Mouse (Mus musculus) liver, embryonic 12.5 days (tissue): ENCODE results near the gene Ninj2. TPM values are rescaled to one million over a fixed set of nuclear protein-coding genes. Genes with fewer than 3 reads are reported as not detected.

Experiments
- ATAC-seq: fragments of 200-750 bp; cut with Nextera tagmentation; 2 replicates; pipeline ENCODE4 v1.8.0; 2017; ENCODE audit warnings: moderate number of reproducible peaks, mild to moderate bottlenecking, moderate library complexity
- H3K27ac ChIP-seq: fragments of 300-500 bp; sonication (generic); 2 replicates; pipeline ENCODE4 v1.5.1; 2016; ENCODE audit warnings: mild to moderate bottlenecking
- H3K27me3 ChIP-seq: fragments of 300-500 bp; sonication (generic); replicated peaks from 2 replicates; pipeline ENCODE4 v1.6.1; 2016; ENCODE audit warnings: mild to moderate bottlenecking, moderate library complexity
- H3K36me3 ChIP-seq: fragments of 300-500 bp; sonication (generic); 2 replicates; pipeline ENCODE4 v1.6.1; 2016; ENCODE audit warnings: mild to moderate bottlenecking, moderate library complexity
- H3K4me1 ChIP-seq: fragments of 300-500 bp; sonication (generic); 2 replicates; pipeline ENCODE4 v1.6.1; 2016
- H3K4me2 ChIP-seq: fragments of 300-500 bp; sonication (generic); 2 replicates; pipeline ENCODE4 v1.6.1; 2016; ENCODE audit warnings: mild to moderate bottlenecking, moderate library complexity
- H3K4me3 ChIP-seq: fragments of 300-500 bp; sonication (generic); 2 replicates; pipeline ENCODE4 v1.5.1; 2016; ENCODE audit warnings: mild to moderate bottlenecking, moderate library complexity
- H3K9ac ChIP-seq: fragments of 300-500 bp; sonication (generic); 2 replicates; pipeline ENCODE4 v1.6.1; 2016; ENCODE audit warnings: mild to moderate bottlenecking, moderate library complexity
- H3K9me3 ChIP-seq: fragments of 300-500 bp; sonication (generic); replicated peaks from 2 replicates; pipeline ENCODE4 v1.6.1; 2016; ENCODE audit warnings: mild to moderate bottlenecking, moderate library complexity
- WGBS: fragments of 180-500 bp; shearing (Covaris S2); methylation state at CpG from one replicate; pipeline ENCODE4 v1.1.7; 2016; ENCODE audit not compliant: insufficient replicate concordance; 5-methylcytosine and 5-hydroxymethylcytosine counted together
- polyA plus RNA-seq: library from polyadenylated mRNA; unstranded; fragments of >200 nt; fragmentation: Nextera tagmentation; extraction: Ambion mirVana; gene quantifications from 2 replicates; pipeline ENCODE4 v1.2.1, GENCODE M21; 2016

Ninj2 gene
- polyA plus RNA-seq, 1 experiment from 2014 or later: not detected

DNA sequence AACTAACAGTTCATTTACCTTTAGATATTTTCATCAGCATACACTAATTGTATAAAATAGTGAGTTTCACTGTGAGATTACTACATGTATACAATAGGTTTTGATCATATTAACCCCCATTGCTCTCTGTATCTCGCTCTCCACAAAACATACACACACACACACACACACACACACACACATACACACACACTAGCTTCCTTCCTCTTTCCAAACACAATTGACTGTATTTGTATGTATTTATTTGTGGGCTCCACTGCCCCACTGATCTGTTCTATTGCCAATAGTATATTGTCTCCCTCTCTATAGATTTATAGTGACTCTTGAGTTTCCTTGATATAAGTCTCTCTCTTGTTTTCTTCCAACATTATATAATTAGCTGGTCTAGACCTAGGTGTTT, 2.4 kb downstream of the Ninj2 start:
- Histone ChIP-seq H3K9me3 (no peaks in the 10 kb centered on the region), H3K4me3 (no peak overlapping the region)
- 82% methylated on average over 1 of the region's 1 CpGs for WGBS

GRCm38 (mm10) chr6:120099392-120099791, 6.2 kb downstream of the Ninj2 start:
- Histone ChIP-seq H3K4me3 (no peak overlapping the region), H3K4me2 (no peak overlapping the region), H3K4me1 (peaks cover 6% of the 10 kb centered on the region; the same call in 1 of the 2 replicates), H3K9me3 (no peaks in the 10 kb centered on the region), H3K36me3 (no peaks in the 10 kb centered on the region), H3K27me3 (no peaks in the 10 kb centered on the region), H3K27ac (no peak overlapping the region), H3K9ac (no peak overlapping the region)
- 72% methylated on average over 5 of the region's 5 CpGs for whole genome bisulfite sequencing
- no peak for ATAC-seq

More for the DNA sequence above, 2.4 kb downstream of the Ninj2 start:
- H3K4me1 ChIP-seq: no peaks in the 10 kb centered on the region
- ATAC-seq: no peak
- H3K36me3 ChIP-seq: no peaks in the 10 kb centered on the region
- no peak overlapping the region for H3K9ac ChIP-seq
- H3K27me3 ChIP-seq: no peaks in the 10 kb centered on the region
- no peak overlapping the region for H3K4me2 ChIP-seq
- no peak overlapping the region for H3K27ac ChIP-seq

DNA sequence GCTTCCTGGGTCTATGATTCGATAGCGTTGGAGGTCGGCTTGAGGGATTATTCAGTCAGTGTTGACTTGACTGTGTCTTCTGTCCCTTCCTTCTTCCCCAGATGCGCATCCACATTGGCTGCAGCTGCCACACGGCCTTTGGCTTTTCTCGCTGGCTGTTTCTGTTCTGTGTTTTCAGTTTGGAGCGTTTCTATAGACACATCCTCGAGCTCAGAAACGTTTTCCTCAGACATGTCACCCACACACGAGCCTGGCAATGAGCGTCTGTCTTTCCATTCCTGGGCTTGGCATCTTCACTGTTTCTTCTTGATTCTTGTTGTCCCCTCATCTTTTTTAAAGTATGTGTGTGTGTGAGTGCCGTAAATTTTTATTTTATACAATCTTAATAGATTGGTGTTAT, 8.1 kb downstream of the Ninj2 start:
- Histone ChIP-seq H3K9ac (no peak overlapping the region), H3K9me3 (no peaks in the 10 kb centered on the region), H3K4me2 (no peak overlapping the region), H3K27ac (no peak overlapping the region), H3K36me3 (no peaks in the 10 kb centered on the region), H3K4me3 (no peak overlapping the region), H3K27me3 (no peaks in the 10 kb centered on the region), H3K4me1 (peaks cover 6% of the 10 kb centered on the region; the same call in 1 of the 2 replicates)
- ATAC-seq: no peak
- WGBS: 70% methylated on average over 12 of the region's 12 CpGs

GRCm38 (mm10) chr6:120101996-120102395, 8.8 kb downstream of the Ninj2 start:
- Histone ChIP-seq H3K4me2 (no peak overlapping the region), H3K4me1 (peaks cover 6% of the 10 kb centered on the region; the same call in 1 of the 2 replicates), H3K4me3 (no peak overlapping the region), H3K27me3 (no peaks in the 10 kb centered on the region), H3K36me3 (no peaks in the 10 kb centered on the region), H3K27ac (no peak overlapping the region), H3K9me3 (no peaks in the 10 kb centered on the region), H3K9ac (no peak overlapping the region)
- WGBS: 48% methylated on average over 6 of the region's 6 CpGs
- no peak for ATAC-seq

- H3K9me3 ChIP-seq: no peaks in the 10 kb centered on the region
- peaks cover 6% of the 10 kb centered on the region; the same call in 1 of the 2 replicates for H3K4me1 ChIP-seq
- no peak overlapping the region for H3K27ac ChIP-seq
- H3K27me3 ChIP-seq: no peaks in the 10 kb centered on the region
- no peak overlapping the region for H3K9ac ChIP-seq
- 12% methylated on average over 1 of the region's 1 CpGs for WGBS
- no peak overlapping the region for H3K4me3 ChIP-seq
- no peaks in the 10 kb centered on the region for H3K36me3 ChIP-seq
- no peak overlapping the region for H3K4me2 ChIP-seq
- ATAC-seq: no peak
These were observed 10.0 kb downstream of the Ninj2 start for GRCm38 (mm10) chr6:120103104-120103503.

DNA sequence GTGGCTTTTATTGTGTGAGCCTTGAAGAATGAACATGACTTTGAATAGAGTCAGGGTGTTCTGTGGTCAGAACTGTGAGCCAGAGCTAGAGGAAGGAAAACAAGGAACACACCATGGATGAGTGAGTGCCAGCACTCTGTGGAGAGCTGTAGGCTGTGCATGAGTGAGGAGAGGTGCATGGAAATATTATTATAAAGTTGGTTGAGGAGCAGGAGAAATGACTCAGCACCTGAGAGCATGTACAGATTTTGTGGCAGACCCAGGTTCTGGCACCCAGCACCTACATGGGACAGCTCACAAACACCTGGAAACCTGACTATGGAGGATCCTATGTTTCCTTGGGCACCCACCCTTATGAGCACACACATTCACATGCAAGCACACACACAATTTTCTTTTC, 11.9 kb downstream of the Ninj2 start:
- Histone ChIP-seq H3K27me3 (no peaks in the 10 kb centered on the region), H3K9ac (no peak overlapping the region), H3K36me3 (no peaks in the 10 kb centered on the region), H3K4me1 (peaks cover 18% of the 10 kb centered on the region; the same call in 1 of the 2 replicates), H3K4me2 (no peak overlapping the region), H3K9me3 (no peaks in the 10 kb centered on the region), H3K4me3 (no peak overlapping the region), H3K27ac (no peak overlapping the region)
- no peak for ATAC-seq

GRCm38 (mm10) chr6:120107586-120107985, 14.4 kb downstream of the Ninj2 start:
- no peak overlapping the region for H3K4me3 ChIP-seq
- H3K27me3 ChIP-seq: no peaks in the 10 kb centered on the region
- H3K36me3 ChIP-seq: no peaks in the 10 kb centered on the region
- no peak overlapping the region for H3K27ac ChIP-seq
- no peak overlapping the region for H3K9ac ChIP-seq
- peaks cover 32% of the 10 kb centered on the region for H3K4me1 ChIP-seq
- no peaks in the 10 kb centered on the region for H3K9me3 ChIP-seq
- H3K4me2 ChIP-seq: no peak overlapping the region
- WGBS: 61% methylated on average over 5 of the region's 5 CpGs
- no peak for ATAC-seq

- no peak overlapping the region for H3K27ac ChIP-seq
- ATAC-seq: no peak
- H3K36me3 ChIP-seq: no peaks in the 10 kb centered on the region
- no peaks in the 10 kb centered on the region for H3K27me3 ChIP-seq
- H3K4me2 ChIP-seq: no peak overlapping the region
- peaks cover 35% of the 10 kb centered on the region for H3K4me1 ChIP-seq
- no peak overlapping the region for H3K4me3 ChIP-seq
- H3K9ac ChIP-seq: no peak overlapping the region
- no peaks in the 10 kb centered on the region for H3K9me3 ChIP-seq
- 69% methylated on average over 6 of the region's 6 CpGs for WGBS
These were observed 14.9 kb downstream of the Ninj2 start for GRCm38 (mm10) chr6:120108061-120108460.

DNA sequence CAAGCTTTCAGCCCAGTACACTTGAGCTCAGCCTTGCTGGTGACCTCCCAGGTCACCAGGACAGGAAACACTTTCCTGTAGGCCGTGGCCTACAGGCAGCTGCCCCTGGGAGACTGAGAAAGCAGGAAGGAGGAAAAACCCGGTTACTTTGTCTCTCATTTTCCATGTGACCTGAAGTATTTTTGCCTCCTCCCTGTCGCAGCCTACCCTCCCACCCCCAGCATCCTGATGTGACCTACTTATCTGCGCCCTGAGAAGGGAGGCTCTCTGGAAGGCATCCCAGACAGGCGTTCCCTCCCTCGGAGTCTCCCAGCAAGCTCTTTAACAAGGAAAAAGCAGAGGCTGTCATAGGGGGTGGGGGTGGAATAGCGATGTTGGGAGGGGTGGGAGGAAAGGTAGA, 16.0 kb downstream of the Ninj2 start:
- H3K4me2 ChIP-seq: no peak overlapping the region
- H3K36me3 ChIP-seq: no peaks in the 10 kb centered on the region
- ATAC-seq: no peak
- peaks cover 36% of the 10 kb centered on the region for H3K4me1 ChIP-seq
- no peak overlapping the region for H3K27ac ChIP-seq
- WGBS: 38% methylated on average over 7 of the region's 7 CpGs
- H3K27me3 ChIP-seq: no peaks in the 10 kb centered on the region
- H3K9ac ChIP-seq: no peak overlapping the region
- no peaks in the 10 kb centered on the region for H3K9me3 ChIP-seq
- H3K4me3 ChIP-seq: no peak overlapping the region

DNA sequence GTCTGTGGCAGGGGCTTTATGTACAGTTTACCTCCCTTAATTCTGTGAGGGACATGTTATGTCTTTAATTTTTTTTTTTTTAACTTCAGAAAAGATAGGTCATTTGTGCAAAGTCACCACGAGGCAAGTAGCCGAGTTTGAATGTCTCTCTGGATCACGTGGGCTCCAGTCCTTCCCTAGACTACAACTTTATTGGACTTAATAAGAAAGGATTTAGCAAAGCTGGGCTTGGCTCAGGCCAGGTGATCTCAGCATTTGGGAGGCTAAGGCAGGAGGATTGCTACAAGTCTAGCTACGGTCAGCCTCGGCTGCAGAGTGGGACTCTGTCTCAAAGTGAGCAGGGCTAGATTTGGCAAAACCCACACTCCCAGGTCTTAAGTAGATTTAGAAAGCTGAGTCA, 16.8 kb downstream of the Ninj2 start:
- Histone ChIP-seq H3K4me2 (no peak overlapping the region), H3K27ac (no peak overlapping the region), H3K36me3 (no peaks in the 10 kb centered on the region), H3K4me1 (peaks cover 36% of the 10 kb centered on the region), H3K9me3 (no peaks in the 10 kb centered on the region), H3K9ac (no peak overlapping the region), H3K27me3 (no peaks in the 10 kb centered on the region), H3K4me3 (no peak overlapping the region)
- WGBS: 67% methylated on average over 5 of the region's 5 CpGs
- no peak for ATAC-seq

- WGBS: 72% methylated on average over 7 of the region's 7 CpGs
These were observed 17.7 kb downstream of the Ninj2 start for GRCm38 (mm10) chr6:120110738-120111409.

DNA sequence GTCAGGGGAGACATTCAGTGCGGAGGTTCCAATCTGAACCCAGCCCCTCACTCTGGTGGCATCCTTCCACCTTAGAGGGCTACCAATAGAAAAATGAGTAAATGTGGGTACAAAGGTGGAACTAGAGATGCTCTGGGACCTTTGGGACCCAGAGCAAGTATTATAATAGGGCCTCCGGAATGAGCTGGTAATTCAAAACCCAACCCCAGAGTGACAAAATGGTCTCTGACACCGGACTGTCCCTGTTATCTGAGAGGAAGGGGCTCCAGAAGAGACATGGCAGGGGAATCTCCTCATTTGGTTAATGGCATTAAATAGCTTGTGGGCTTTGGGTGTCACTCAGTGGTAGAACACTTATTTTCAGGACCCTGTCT, 18.2 kb downstream of the Ninj2 start:
- WGBS: 55% methylated on average over 3 of the region's 3 CpGs

More at GRCm38 (mm10) chr6:120110738-120111409, 17.7 kb downstream of the Ninj2 start:
- Histone ChIP-seq H3K4me3 (no peak overlapping the region), H3K27ac (no peak overlapping the region), H3K36me3 (no peaks in the 10 kb centered on the region), H3K9me3 (no peaks in the 10 kb centered on the region), H3K27me3 (no peaks in the 10 kb centered on the region), H3K9ac (no peak overlapping the region), H3K4me2 (no peak overlapping the region), H3K4me1 (peaks cover 36% of the 10 kb centered on the region)
- no peak for ATAC-seq

More for the DNA sequence above, 18.2 kb downstream of the Ninj2 start:
- Histone ChIP-seq H3K36me3 (no peaks in the 10 kb centered on the region), H3K4me1 (peaks cover 36% of the 10 kb centered on the region), H3K27me3 (no peaks in the 10 kb centered on the region), H3K4me2 (no peak overlapping the region), H3K4me3 (no peak overlapping the region), H3K27ac (no peak overlapping the region), H3K9me3 (no peaks in the 10 kb centered on the region), H3K9ac (no peak overlapping the region)
- ATAC-seq: no peak
